Comparison of ENCODE assay signal across 9 mouse cellular contexts in genomic region chr7:68021741-68022140, GRCm38 (mm10).
DNase-seq lines count a peak whose midpoint lies in the region; ATAC-seq and TF ChIP-seq lines count a peak whose summit lies in the region.
"Had no signal": no experiment of that assay in that cellular context is flagged by ENCODE, and none has a peak within 500 bp of the region (broad histone marks: within the 10 kb centered on the region; RNA-seq: fewer than 3 reads in every experiment).

No protein-coding gene starts in this region.

- peak; percentile 16 for DNase-seq in adipocyte (ENCODE audit: low spot score)
- DNase-seq in gastrocnemius, adult 2 months = peak; percentile 72
- peak; percentile 67 for DNase-seq in lung, postnatal 36 days
- no peak for DNase-seq in forebrain, postnatal 0 days
- no peak for DNase-seq in layer of hippocampus, adult 9-11 months
- DNase-seq: midbrain, embryonic 14.5 days had no signal

- TF ChIP-seq CTCF in gastrocnemius, adult 2 months (IDR thresholded peaks at IDR 0.05) = no peak
- no peak for TF ChIP-seq CTCF in forebrain, postnatal 0 days (IDR thresholded peaks at IDR 0.05; ENCODE audit: low read depth)

- intact Hi-C loops in gastrocnemius, adult 2 months (cut with DNase I) = no loop called here

- no peak overlapping the region for H3K4me2 ChIP-seq in intestine, embryonic 15.5 days (replicated peaks)
- no peak overlapping the region for H3K4me2 ChIP-seq in forebrain, postnatal 0 days (ENCODE audit: low read depth)
- H3K4me2 ChIP-seq in forebrain, embryonic 13.5 days = no peak overlapping the region

- no peak overlapping the region for H3K4me3 ChIP-seq in gastrocnemius, adult 2 months
- no peak overlapping the region for H3K4me3 ChIP-seq in intestine, embryonic 15.5 days (replicated peaks)
- no peak overlapping the region for H3K4me3 ChIP-seq in forebrain, postnatal 0 days (ENCODE audit: low read depth, low read length)
- H3K4me3 ChIP-seq in forebrain, embryonic 13.5 days = no peak overlapping the region

- 9% methylated on average over 2 of the region's 2 CpGs for WGBS in intestine, embryonic 15.5 days
- 82% methylated on average over 2 of the region's 2 CpGs for WGBS in forebrain, postnatal 0 days
- WGBS in forebrain, embryonic 13.5 days = 81% methylated on average over 2 of the region's 2 CpGs

- peaks cover 11% of the 10 kb centered on the region for H3K4me1 ChIP-seq in intestine, embryonic 15.5 days (replicated peaks)
- H3K4me1 ChIP-seq in forebrain, postnatal 0 days (ENCODE audit: insufficient read depth) = no peaks in the 10 kb centered on the region
- peaks cover 17% of the 10 kb centered on the region for H3K4me1 ChIP-seq in forebrain, embryonic 13.5 days

- ATAC-seq in intestine, embryonic 15.5 days = peak; percentile 92
- no peak for ATAC-seq in forebrain, postnatal 0 days
- no peak for ATAC-seq in erythroblast, adult 5-6 weeks (replicated peaks; ENCODE audit: low FRiP score, poor library complexity, severe bottlenecking)
- ATAC-seq in forebrain, embryonic 13.5 days = no peak

- no peaks in the 10 kb centered on the region for H3K36me3 ChIP-seq in intestine, embryonic 15.5 days
- H3K36me3 ChIP-seq in forebrain, postnatal 0 days (ENCODE audit: insufficient read depth) = no peaks in the 10 kb centered on the region
- H3K36me3 ChIP-seq in forebrain, embryonic 13.5 days (ENCODE audit: poor library complexity, severe bottlenecking) = peaks cover 8% of the 10 kb centered on the region; the same call in 1 of the 2 replicates

- H3K27me3 ChIP-seq in intestine, embryonic 15.5 days (replicated peaks) = no peaks in the 10 kb centered on the region
- no peaks in the 10 kb centered on the region for H3K27me3 ChIP-seq in forebrain, postnatal 0 days (ENCODE audit: insufficient read depth, low read length)
- H3K27me3 ChIP-seq in forebrain, embryonic 13.5 days = no peaks in the 10 kb centered on the region

- H3K9me3 ChIP-seq in intestine, embryonic 15.5 days = no peaks in the 10 kb centered on the region
- no peaks in the 10 kb centered on the region for H3K9me3 ChIP-seq in forebrain, postnatal 0 days (ENCODE audit: low read length)
- no peaks in the 10 kb centered on the region for H3K9me3 ChIP-seq in forebrain, embryonic 13.5 days (replicated peaks)

- peak overlapping the region; percentile 77 for H3K27ac ChIP-seq in gastrocnemius, adult 2 months
- H3K27ac ChIP-seq in intestine, embryonic 15.5 days = no peak overlapping the region
- no peak overlapping the region for H3K27ac ChIP-seq in forebrain, postnatal 0 days (ENCODE audit: low read depth, low read length)
- H3K27ac ChIP-seq in forebrain, embryonic 13.5 days = no peak overlapping the region

- H3K9ac ChIP-seq in intestine, embryonic 15.5 days = no peak overlapping the region
- H3K9ac ChIP-seq in forebrain, postnatal 0 days = no peak overlapping the region
- no peak overlapping the region for H3K9ac ChIP-seq in forebrain, embryonic 13.5 days

Comparison
In these comparisons a context has a peak if more than half of its experiments do, and no peak if none do; other contexts are left out.
1. DNase-seq: peak in adipocyte (single experiment), gastrocnemius, adult 2 months (single experiment) and lung, postnatal 36 days (single experiment); none in forebrain, postnatal 0 days (single experiment) and layer of hippocampus, adult 9-11 months (single experiment).